Mouse (Mus musculus) liver, embryonic 11.5 days (tissue): Measurements from ENCODE around the gene Map1lc3b. TPM values are rescaled to one million over a fixed set of nuclear protein-coding genes. Genes with fewer than 3 reads are reported as not detected.

Experiments
- ATAC-seq: fragments of 200-750 bp; cut with Nextera tagmentation; replicated peaks from 2 replicates; pipeline ENCODE4 v1.8.0; 2017; ENCODE audit warnings: moderate number of reproducible peaks, mild to moderate bottlenecking, moderate TSS enrichment, moderate library complexity; ENCODE audit not compliant: low FRiP score
- DNase-seq: peaks from one replicate; pipeline ENCODE4 v3.0.0-alpha.2; 2017; ENCODE audit warnings: low spot score
- H3K27ac ChIP-seq: fragments of 300-500 bp; sonication (generic); 2 replicates; pipeline ENCODE4 v1.5.1; 2014; ENCODE audit warnings: mild to moderate bottlenecking, low read depth, low read length, control low read depth
- H3K27me3 ChIP-seq: fragments of 300-500 bp; sonication (generic); replicated peaks from 2 replicates; pipeline ENCODE4 v1.6.1; 2014; ENCODE audit warnings: low read length, mixed read lengths; ENCODE audit not compliant: control insufficient read depth, insufficient read depth
- H3K36me3 ChIP-seq: fragments of 300-500 bp; sonication (generic); 2 replicates; pipeline ENCODE4 v1.6.1; 2014; ENCODE audit warnings: mild to moderate bottlenecking, low read length, moderate library complexity, mixed read lengths; ENCODE audit not compliant: control insufficient read depth, insufficient read depth
- H3K4me1 ChIP-seq: fragments of 300-500 bp; sonication (generic); replicated peaks from 2 replicates; pipeline ENCODE4 v1.6.1; 2014; ENCODE audit warnings: low read length, mixed read lengths; ENCODE audit not compliant: control insufficient read depth, insufficient read depth
- H3K4me2 ChIP-seq: fragments of 300-500 bp; sonication (generic); 2 replicates; pipeline ENCODE4 v1.6.1; 2014; ENCODE audit warnings: mild to moderate bottlenecking, control low read depth, moderate library complexity
- H3K4me3 ChIP-seq: fragments of 300-500 bp; sonication (generic); 2 replicates; pipeline ENCODE4 v1.5.1; 2014; ENCODE audit warnings: low read depth, low read length, control low read depth
- H3K9ac ChIP-seq: fragments of 300-500 bp; sonication (generic); 2 replicates; pipeline ENCODE4 v1.6.1; 2014; ENCODE audit warnings: low read depth, low read length, control low read depth
- H3K9me3 ChIP-seq: fragments of 300-500 bp; sonication (generic); 2 replicates; pipeline ENCODE4 v1.6.1; 2016; ENCODE audit warnings: low read length, inconsistent platforms, mixed read lengths; ENCODE audit not compliant: control insufficient read depth
- WGBS: fragments of 180-500 bp; shearing (Covaris S2); extraction: QIAGEN DNeasy Blood & Tissue Kit; methylation state at CpG from one replicate; pipeline ENCODE4 v1.1.7; 2014; 5-methylcytosine and 5-hydroxymethylcytosine counted together
- polyA plus RNA-seq: library from polyadenylated mRNA; unstranded; fragments of >200 nt; fragmentation: Nextera tagmentation; extraction: Ambion mirVana; gene quantifications from 2 replicates; pipeline ENCODE4 v1.2.1, GENCODE M21; 2014

Gene Map1lc3b
- polyA plus RNA-seq, 1 experiment from 2014 or later = 167 TPM

DNA sequence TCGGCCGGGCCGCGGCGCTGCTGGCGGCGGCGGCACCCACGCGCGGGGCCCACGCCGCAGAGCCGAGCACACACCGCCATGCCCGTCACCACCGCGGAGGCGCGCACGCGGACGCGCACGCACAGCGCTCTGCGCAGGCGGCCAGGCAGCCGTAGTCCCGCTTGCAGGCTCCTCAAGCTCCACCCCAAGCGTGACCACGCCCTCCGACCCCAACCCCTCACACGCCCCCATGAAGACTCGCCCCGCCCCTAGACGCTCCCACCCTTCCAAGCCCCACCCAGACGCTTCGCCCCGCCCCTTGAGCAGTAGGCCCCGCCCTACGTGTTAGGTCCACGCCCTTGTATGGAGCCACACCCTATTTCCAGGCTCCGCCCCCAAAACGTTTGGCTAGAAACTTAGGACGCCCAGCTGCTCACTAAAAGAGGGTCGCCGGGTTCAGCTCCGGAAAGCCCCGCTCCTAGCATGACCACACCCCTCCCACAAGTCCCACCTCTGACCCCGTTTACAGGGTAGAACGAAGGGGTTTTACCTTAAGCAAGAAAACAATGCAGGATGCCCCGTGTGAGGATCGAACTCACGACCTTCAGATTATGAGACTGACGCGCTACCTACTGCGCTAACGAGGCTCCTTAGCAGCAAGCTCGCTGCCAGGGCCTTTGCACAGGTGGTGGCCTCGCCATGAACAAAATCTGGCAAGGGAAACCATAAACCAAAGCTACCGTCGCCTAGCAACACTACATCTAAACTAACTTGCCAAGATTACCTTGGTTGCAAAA, 11.3 kb upstream of the Map1lc3b start, which contains the start of gene Fbxo31:
Fbxo31 (minus strand) TSS at position 131 of the 776 bp plus-strand sequence.
- Histone ChIP-seq H3K4me1 (peaks cover 20% of the 10 kb centered on the region), H3K4me2 (peak within 1 kb of the TSS; percentile 96), H3K9me3 (no peaks in the 10 kb centered on the region), H3K4me3 (peak within 1 kb of the TSS; percentile 71), H3K36me3 (no peaks in the 10 kb centered on the region), H3K27ac (peak within 1 kb of the TSS; percentile 73), H3K9ac (peak within 1 kb of the TSS; percentile 85), H3K27me3 (no peaks in the 10 kb centered on the region)
- peak; percentile 92 for ATAC-seq
- peak; percentile 96 for DNase-seq
- WGBS = 1% methylated on average over 59 of the region's 63 CpGs

DNA sequence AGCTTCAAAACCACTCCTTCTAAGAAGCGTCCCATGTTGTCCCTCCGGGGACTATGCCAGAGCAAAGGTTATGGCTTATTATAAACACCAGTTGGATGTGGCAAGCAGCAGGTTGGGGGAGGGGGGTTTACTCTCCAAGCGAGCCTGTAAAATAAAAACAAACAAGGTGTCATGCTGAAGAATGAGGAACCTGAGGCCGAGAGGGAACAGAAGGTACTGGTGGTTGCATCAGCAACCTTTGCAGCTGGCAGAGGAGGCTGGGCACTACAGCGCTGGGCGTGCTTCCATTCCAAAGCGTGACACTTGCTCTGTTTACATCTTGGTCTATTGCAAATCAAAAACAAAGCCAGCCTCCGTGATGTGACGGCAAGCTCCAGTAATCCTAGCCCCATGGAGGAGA, 9.7 kb upstream of the Map1lc3b start:
- peaks cover 16% of the 10 kb centered on the region for H3K4me1 ChIP-seq
- no peak overlapping the region for H3K9ac ChIP-seq
- no peak overlapping the region for H3K4me3 ChIP-seq
- no peaks in the 10 kb centered on the region for H3K36me3 ChIP-seq
- H3K4me2 ChIP-seq = no peak overlapping the region
- 42% methylated on average over 9 of the region's 9 CpGs for WGBS
- no peak for DNase-seq
- H3K27me3 ChIP-seq = no peaks in the 10 kb centered on the region
- H3K27ac ChIP-seq = no peak overlapping the region
- no peak for ATAC-seq
- H3K9me3 ChIP-seq = no peaks in the 10 kb centered on the region

DNA sequence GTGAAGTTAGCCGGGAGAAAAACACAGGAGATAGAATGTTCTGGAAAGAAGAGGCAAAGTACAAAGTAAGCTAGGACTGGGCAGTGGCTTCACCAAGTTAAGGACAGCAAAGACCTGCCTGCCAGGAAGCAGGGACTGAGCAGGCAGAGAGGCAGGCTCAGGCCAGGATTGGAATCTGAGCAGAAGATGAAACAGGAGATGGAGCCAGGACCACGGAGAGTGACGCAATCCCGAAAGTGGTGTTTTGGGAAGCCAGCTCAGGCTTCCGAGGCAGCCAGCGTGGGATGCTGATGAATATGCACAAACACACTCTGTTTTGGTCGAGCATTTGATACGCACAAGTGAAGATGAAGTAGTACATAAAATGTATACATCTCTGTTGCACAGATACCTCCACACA, 6.5 kb upstream of the Map1lc3b start:
- H3K27me3 ChIP-seq = no peaks in the 10 kb centered on the region
- peaks cover 6% of the 10 kb centered on the region; the same call in 1 of the 2 replicates for H3K4me1 ChIP-seq
- 50% methylated on average over 8 of the region's 8 CpGs for WGBS
- ATAC-seq = no peak
- no peaks in the 10 kb centered on the region for H3K9me3 ChIP-seq
- H3K36me3 ChIP-seq = no peaks in the 10 kb centered on the region
- H3K4me2 ChIP-seq = no peak overlapping the region
- no peak overlapping the region for H3K4me3 ChIP-seq
- no peak for DNase-seq
- no peak overlapping the region for H3K27ac ChIP-seq
- no peak overlapping the region for H3K9ac ChIP-seq

DNA sequence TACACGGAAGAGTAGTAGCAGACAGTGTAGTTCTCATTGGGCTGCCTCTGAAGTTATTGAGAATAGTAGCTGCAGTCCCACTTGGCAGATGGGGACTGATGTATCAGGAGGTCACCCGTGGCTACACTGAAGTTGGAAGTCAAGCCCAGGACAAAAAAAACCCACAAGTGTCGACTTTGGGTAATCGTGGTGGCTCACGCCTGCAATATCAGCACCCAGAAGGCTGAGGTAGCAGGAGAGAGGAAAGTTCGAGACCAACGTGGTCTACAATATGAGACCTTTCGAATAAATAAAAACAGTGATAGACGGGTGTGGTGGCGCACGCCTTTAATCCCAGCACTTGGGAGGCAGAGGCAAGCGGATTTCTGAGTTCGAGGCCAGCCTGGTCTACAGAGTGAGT, 5.4 kb upstream of the Map1lc3b start:
- Histone ChIP-seq H3K27me3 (no peaks in the 10 kb centered on the region), H3K4me3 (peak overlapping the region; percentile 65), H3K36me3 (no peaks in the 10 kb centered on the region), H3K4me2 (peak overlapping the region; percentile 79), H3K9ac (peak overlapping the region; percentile 74), H3K9me3 (no peaks in the 10 kb centered on the region), H3K27ac (peak overlapping the region; percentile 49; the same call in 1 of the 2 replicates), H3K4me1 (peaks cover 14% of the 10 kb centered on the region)
- DNase-seq = no peak
- 37% methylated on average over 13 of the region's 13 CpGs for WGBS
- no peak for ATAC-seq

DNA sequence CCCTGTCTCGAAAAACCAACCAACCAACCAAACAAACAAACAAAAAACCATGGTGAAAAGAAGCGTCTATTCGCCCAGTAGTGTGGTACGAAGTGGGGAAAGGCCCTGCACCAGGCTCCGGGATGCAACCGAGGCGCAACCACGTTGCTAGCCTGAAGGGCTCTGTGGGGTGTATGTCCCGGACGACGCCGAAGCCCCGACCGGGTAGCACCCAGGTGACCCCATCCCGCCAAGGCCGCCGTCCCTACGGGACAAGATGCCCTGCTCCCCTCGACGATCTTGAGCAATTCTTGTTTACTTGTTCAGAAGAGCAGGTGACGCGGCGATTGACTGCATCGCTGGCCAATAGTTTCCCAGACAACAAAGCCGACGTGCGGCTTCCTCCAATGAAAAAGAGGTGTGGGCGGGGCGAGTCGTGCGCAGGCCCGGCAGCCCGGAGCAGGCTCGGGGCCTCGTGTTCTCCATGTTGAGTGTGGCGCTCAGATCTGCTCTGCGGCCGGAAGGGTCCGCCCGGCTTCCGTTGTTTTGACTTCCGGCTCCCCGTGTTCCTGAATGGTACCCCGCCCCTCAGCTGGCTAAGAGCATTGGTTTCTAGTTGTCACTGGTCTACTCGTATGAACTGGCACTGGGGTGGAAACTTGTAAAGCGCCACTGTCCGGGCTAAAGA, 4.9 kb upstream of the Map1lc3b start:
- DNase-seq = peak; percentile 96
- Histone ChIP-seq H3K27ac (peak overlapping the region; percentile 49; the same call in 1 of the 2 replicates), H3K4me1 (peaks cover 17% of the 10 kb centered on the region)

DNA sequence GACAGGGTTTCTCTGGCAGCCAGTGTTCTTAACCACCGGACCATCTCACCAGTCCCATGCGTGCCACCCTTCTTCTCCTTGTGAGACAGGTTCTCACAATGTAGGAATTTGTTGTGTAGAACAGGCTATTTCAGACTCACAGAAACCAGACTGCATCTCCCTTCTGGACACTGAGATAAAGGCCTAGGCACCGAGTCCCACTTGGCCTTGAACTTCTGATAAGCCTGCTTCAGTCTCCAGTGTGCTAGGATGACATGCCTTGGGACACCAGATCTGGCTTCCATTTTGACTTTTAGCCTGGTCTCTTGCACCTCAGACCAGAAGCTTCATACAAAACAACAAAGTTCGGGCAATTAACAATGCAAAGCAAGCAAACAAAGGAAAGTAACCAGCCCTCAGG, 1.4 kb upstream of the Map1lc3b start:
- DNase-seq (no peak), ATAC-seq (peak; percentile 56)
- Histone ChIP-seq H3K36me3 (peaks cover 2% of the 10 kb centered on the region; the same call in 1 of the 2 replicates), H3K9ac (no peak overlapping the region), H3K27ac (peak overlapping the region; percentile 88), H3K9me3 (no peaks in the 10 kb centered on the region), H3K4me3 (no peak overlapping the region), H3K27me3 (no peaks in the 10 kb centered on the region), H3K4me2 (peak overlapping the region; percentile 95), H3K4me1 (peaks cover 28% of the 10 kb centered on the region)
- 54% methylated on average over 4 of the region's 4 CpGs for WGBS

More for the DNA sequence above, 4.9 kb upstream of the Map1lc3b start:
- peak; percentile 91 for ATAC-seq
- Histone ChIP-seq H3K36me3 (no peaks in the 10 kb centered on the region), H3K27me3 (no peaks in the 10 kb centered on the region), H3K9me3 (no peaks in the 10 kb centered on the region), H3K4me2 (peak overlapping the region; percentile 79), H3K4me3 (peak overlapping the region; percentile 65), H3K9ac (peak overlapping the region; percentile 74)
- WGBS = 2% methylated on average over 47 of the region's 47 CpGs

DNA sequence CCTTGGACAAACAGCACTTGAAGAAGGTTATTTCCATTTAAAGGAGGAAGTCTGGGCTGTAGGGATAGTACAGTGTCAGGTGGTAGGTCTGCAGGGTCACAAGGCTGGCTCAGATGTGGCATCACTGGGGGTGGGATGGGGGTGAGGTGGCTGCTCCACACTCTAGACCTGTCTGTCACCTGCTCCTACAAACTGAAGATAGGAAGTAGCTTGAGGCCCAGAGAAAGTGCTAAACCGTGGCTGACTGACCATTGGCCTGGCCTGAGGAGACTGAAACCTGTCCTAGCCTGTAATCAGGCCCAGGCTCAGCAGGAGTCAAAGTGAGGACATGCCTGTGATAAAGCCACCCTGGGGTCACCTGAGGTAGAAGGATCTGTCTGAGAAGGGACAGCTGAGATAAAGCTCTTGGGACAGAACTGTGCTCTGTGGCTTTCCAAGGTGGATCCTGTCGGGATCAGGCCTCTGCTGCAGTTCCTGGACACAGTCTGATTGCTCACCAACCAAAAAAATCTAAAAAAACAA, 895 bp upstream of the Map1lc3b start:
- H3K9ac ChIP-seq = peak overlapping the region; percentile 40
- 27% methylated on average over 2 of the region's 2 CpGs for WGBS
- DNase-seq (no peak), ATAC-seq (no peak; the same call in 1 of the 2 replicates)
- peak overlapping the region; percentile 88 for H3K27ac ChIP-seq
- H3K4me1 ChIP-seq = peaks cover 28% of the 10 kb centered on the region
- no peaks in the 10 kb centered on the region for H3K27me3 ChIP-seq
- no peak overlapping the region for H3K4me3 ChIP-seq
- H3K36me3 ChIP-seq = peaks cover 7% of the 10 kb centered on the region; the same call in 1 of the 2 replicates
- peak overlapping the region; percentile 95 for H3K4me2 ChIP-seq
- H3K9me3 ChIP-seq = no peaks in the 10 kb centered on the region

DNA sequence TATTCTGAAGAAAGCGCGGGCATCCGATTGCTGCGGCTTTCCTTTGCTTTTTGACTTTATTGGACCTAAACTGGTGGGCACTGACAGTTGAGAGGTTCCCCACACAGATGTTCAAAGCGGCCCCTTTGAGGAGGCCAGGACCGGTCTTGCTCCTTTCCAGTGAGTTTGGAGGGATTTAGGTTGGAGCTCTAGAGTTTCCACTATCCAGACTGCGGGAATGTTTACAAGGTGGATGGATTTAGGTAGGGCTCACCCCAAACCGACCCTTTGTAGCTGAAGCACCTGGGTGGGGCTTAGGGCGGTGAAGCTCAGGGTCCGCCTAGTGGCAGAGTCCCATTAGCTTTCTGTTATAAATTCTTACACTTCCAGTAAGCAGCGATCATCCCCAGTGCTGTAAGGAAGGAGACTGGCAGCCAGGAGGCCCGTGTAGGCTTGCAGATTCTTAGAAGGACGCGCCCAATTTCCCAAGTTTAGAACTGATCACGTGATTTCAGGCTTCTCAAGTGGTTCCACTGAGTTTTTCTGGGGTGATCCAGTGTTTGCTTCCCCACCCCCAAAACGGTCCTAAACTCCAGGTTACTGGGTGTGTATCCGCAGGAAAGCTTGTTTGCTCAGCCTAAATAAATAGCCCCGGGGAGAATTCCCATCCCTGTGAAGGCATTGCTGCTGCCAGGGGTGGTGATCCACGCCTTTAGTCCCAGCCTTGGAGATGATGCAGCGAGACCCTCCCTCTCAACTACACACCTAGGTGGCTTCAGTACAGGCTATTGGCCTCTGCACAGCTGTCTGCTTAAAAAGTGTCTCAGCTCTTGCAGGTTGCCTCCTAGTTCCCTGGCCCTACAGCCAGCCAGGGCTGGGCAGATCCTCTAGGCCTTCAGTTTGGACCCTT, 1.3 kb downstream of the Map1lc3b start:
- peak; percentile 55 for DNase-seq
- H3K4me2 ChIP-seq = peak overlapping the region; percentile 95
- no peaks in the 10 kb centered on the region for H3K27me3 ChIP-seq
- 16% methylated on average over 20 of the region's 20 CpGs for WGBS
- H3K9me3 ChIP-seq = no peaks in the 10 kb centered on the region
- ATAC-seq = peak; percentile 27; the same call in 1 of the 2 replicates
- peak overlapping the region; percentile 85 for H3K9ac ChIP-seq
- peaks cover 26% of the 10 kb centered on the region for H3K4me1 ChIP-seq
- peak overlapping the region; percentile 88; the same call in 1 of the 2 replicates for H3K27ac ChIP-seq
- H3K36me3 ChIP-seq = peaks cover 23% of the 10 kb centered on the region; the same call in 1 of the 2 replicates
- H3K4me3 ChIP-seq = peak overlapping the region; percentile 93
